Mouse (Mus musculus) 3134 (cell line): ENCODE data around the gene Adgrb3.
"Not testable (repeated sequence)": the region's sequence is repeated elsewhere in the genome, so short reads cannot be mapped to it uniquely, and the experiment has no call there.

Experiments used
- DNase-seq: peaks from one replicate; pipeline ENCODE4 v3.0.0-alpha.2; 2011; ENCODE audit warnings: low spot score; ENCODE audit not compliant: insufficient read length; ENCODE audit errors: extremely low read depth

The Adgrb3 gene

DNA sequence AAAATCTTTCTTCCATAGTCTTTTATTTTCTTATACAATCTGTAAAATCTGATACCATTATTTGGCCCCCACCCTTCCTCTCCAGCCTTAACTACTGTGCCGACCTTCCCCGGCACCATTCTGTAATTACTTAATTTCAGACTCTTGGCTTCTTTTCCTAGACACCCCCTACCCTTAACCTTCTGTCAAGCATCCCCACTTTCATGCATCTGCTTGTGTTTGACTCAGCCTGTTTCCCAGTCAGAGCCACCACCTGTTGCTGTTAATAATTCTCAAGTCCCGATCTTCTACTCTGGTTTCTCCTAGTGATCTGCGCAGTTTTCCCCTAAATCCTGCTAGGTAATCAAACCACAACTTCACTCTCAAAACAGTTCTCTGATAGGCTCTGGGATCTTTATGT, 83.9 kb downstream of the Adgrb3 start:
- DNase-seq: no peak

DNA sequence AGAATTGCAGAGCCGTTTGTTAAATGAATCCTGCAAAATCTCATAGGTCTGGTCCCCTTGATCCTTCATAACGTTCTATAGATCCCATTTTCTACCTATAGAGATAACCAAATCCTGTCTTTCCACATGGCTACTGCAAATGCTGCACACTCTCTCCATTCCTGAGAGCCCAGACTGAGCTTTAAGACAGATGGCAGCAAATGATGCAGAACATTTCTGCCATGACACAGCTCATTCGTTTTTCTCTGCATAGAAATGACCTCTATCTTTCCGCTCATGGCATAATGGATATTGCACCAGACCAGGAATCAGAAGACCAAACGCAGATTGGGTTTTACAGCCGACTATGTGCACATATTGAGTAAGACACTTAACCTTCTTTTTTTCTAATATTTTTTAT, 84.8 kb downstream of the Adgrb3 start:
- no peak for DNase-seq

DNA sequence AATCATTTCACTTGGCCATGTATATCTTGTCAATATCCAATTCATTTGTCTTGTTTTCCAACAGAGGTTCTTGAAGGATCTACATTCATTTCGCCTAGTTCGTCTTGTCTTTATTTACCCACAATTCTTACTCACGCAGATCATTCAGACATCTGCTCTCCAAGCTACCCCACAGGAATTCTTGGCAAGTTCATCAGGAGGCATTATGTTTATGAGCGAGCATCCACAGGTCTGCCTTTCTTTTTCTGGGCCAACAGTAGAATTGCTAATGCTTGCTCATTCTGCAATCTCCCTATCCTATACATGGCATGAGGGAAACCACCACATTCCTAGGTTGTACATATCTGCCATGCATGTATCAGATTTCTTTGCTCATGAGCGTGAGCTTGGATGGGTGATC, 99.7 kb downstream of the Adgrb3 start:
- no peak for DNase-seq

DNA sequence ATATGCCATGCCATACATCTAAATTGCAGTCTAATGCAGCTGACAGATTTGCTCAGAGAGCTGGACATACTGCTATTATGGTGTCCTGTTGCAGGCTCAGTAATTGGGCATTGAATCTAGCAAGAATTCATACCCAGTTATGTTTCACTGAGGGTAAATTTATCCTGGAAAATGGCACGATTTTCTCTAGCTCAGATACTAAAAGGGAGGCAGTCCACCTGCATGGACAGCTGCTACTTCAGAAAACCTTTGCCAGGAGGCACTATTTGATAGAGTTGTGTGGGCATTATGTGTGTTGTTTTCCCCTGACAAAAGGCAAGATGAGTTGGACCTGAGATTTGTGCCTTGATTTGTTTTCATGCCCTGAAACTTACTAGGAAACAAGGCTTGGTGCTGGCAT, 118.0 kb downstream of the Adgrb3 start:
- no peak for DNase-seq

DNA sequence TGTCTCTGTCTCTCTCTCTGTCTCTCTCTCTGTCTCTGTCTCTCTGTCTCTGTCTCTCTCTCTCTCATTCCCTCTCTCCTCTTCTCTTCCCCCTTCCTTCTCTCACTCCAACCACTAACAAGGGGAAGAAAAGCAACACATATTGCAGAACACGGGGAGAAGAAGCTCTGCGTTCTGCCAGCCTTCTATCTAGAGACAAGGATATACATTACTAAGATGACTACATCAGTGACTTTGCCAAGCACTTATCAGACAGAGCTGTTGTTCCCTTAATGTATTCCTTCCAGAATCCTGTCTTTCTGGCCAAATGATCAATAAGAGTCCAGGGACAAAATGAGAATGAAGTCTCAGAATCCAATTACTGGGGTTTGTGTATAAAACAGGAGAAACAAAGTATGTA, 123.2 kb downstream of the Adgrb3 start:
- DNase-seq: no peak

DNA sequence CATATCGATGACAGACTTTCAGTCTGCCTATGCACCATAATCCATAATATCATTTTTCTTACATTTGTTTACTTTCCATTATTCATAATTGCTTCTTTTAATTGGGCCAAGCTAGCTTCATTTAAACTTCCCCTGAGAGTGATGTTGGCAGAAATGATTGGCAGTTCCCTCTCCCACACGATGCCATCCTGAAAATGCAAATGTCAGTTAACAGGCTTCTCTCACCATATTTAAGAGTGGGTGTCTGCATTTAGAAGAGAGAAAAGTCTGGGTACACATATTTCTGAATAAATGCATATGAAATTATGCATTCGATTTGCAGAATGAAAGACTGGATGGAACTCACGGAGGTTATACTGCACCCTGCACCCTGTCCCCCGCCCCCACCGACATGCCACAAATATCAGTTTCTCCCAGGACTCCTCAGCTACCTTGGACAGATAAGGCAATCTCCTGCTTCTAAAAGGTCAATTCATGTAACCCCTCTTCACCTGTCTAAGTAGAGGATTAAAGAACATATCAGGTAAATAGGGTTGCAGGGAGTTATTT, 130.7 kb downstream of the Adgrb3 start:
- no peak for DNase-seq

DNA sequence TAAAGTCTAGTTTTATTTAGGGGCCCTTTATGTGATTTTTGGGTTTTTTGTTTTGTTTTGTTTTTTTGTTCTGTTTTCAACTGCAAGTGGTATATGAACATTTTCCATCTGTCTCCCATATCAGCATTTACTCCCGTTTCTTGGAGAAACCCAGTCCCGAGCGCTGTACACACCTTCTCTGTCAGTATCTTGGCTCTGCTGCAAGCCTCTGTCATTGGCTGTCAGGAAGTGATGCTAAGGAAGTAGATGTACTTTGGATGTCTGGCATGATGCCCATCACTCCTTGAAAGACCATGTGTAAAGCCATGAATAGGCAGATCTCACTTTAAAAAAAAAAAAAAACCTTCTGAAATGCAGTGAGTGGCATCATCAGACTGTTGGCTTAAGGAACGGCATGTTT, 132.3 kb downstream of the Adgrb3 start:
- DNase-seq: no peak

DNA sequence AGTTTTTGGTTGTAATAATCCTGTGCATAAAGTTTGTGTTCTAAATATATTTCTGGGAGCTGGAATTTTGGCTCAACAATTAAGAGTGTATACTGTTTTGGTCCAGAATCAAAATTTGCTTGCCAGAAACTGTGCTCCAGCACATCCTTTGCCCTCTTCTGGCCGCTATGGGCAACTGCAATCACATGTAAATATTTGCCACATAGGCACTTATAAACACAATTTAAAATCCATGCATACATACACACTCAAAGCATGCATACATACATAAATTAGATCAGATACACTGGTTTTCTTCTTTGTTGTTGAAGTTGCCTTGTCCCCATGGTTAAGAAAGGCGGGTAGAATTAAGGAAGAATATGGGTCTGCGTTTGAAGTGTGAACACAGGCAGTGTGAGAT, 132.7 kb downstream of the Adgrb3 start:
- no peak for DNase-seq

DNA sequence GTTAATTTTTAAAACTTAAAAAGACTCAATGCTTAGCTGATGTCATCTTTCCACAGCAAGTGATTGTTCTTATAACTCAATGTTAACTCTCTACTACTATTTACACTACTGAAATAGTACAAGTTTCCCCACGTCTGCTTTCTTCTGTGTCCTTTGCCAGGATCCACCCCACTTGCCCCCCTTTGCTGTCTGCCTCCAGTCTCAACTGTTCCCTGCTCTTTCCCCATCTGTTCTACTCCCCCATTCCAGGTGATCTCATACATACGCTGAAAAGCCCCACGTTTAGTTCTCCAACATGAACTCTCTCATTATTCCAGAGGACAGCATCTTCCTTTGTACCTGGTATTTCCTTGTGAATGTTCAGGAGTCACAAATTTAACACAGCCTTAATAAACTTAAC, 147.4 kb downstream of the Adgrb3 start:
- no peak for DNase-seq

DNA sequence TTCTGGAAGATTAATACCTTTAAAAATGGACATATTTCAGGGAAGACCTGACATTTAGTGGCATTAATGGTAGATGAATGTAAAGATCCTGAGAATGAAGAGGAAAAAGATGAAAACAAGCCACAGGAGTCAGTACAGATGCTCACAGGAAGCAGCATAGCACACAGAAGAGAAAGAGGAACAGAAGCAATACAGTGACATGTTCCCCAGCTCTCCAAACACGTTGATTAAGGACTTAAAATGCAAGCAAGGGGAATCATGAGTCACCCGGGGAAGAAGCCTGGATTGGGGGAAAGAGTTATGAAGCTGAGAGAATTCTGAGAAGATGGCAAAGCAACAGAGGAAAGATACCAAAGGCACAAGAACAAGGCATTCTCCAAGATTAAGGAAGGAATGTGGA, 149.9 kb downstream of the Adgrb3 start:
- no peak for DNase-seq

DNA sequence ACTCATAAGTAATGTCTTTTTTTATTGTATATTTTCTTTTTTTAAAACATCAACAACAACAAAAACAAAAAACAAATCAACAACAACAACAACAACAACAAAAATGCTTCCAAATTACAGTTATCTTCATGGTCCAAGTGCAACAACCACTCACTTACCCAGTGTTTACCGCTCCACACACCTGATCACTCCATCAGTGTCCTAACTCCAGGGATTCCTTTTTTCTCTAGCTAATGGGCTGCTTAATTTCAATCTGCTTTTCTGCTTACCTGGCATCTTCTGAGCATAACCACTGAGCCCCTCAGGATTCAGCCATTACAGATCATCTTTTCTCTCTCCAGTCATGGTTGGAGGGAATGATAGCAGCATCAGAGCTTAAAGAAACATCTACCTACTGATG, 176.8 kb downstream of the Adgrb3 start:
- DNase-seq: no peak

DNA sequence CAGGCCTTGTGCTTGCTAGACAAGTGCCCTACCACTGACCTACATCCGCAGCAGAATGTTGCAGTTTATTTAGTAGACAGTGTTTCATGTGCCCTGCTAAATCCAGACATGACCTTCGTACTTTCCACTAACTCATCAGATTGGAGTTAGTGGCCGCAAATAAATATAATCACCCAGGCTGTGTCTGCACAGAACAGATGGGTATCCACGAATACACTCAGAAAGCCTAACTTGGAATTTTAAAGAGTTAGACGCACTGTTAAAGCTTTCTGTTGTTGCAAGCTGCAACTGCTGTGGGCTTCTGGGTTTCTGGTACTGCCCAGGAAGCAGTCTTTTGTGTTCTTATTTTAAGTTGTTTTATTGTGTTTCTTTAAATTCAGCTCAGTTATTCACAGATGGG, 185.3 kb downstream of the Adgrb3 start:
- DNase-seq: no peak

DNA sequence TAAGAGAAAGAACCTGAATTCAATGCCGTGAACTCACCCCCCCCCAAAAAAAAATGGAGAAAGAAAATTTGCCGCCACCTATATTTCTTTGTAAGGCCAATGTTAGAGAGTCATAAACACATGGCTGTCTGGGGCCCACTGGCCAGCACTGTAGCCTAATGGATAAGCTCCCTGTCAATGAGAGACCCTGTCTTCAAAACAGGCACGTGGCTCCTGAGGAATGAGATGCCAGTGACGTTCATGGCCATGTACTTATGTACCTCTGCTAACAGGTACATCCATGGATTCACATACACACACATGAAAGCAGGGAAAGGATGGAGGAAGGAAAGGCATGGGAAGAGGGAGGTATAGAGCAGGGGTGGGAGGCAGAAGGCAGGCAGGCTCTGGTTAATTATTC, 208.0 kb downstream of the Adgrb3 start:
- no peak for DNase-seq

DNA sequence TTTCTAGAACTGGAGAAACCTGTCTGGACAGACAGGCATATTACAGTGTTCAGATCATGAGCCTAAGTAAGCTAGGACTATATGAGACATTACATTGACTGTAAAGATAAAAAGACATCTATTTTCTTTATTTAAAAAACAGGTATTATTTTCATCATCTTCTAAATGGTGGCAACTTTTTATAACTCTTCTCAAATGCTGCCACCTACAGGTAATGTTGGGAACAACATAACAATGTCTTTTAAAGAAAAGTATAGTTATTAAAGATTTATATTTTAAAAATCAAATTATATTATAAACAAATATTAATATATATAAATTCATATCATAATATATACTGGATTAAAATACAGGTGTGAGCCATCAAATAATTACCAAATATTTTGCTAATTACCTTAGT, 212.6 kb downstream of the Adgrb3 start:
- DNase-seq: no peak

DNA sequence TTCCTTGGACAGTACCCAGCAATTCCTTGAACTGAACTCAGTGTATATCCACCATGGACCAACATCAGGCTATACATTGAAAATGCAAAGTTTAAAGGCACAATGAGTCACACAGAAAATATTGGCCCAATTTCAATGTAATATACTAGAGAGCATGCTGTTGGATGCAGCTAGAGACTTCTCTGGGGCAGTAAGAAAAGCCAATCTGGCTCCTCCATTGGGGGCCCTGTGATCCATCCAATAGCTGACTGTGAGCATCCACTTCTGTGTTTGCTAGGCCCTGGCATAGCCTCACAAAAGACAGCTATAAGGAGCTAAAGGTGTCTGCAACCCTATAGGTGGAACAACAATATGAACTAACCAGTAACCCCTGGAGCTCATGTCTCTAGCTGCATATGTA, 218.7 kb downstream of the Adgrb3 start:
- DNase-seq: not testable (repeated sequence)

DNA sequence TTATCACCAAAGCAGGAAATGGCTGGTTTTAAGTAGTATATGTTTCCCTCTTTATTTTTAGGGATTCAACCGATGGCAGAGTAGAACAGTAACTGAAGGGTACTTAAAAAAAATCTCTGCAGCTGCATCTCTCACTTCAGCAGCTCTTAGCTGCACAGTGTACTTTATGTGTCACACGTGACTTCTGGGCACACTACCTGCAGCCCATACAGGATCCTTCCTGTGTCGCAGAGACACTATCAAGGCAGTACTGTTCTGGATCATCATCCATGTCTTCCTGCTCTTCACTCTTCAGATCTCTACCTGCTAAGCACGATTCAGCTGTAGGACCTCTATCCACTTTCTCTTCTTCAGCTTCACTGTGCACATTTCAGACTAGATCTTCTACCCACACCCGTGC, 230.6 kb downstream of the Adgrb3 start:
- DNase-seq: no peak

DNA sequence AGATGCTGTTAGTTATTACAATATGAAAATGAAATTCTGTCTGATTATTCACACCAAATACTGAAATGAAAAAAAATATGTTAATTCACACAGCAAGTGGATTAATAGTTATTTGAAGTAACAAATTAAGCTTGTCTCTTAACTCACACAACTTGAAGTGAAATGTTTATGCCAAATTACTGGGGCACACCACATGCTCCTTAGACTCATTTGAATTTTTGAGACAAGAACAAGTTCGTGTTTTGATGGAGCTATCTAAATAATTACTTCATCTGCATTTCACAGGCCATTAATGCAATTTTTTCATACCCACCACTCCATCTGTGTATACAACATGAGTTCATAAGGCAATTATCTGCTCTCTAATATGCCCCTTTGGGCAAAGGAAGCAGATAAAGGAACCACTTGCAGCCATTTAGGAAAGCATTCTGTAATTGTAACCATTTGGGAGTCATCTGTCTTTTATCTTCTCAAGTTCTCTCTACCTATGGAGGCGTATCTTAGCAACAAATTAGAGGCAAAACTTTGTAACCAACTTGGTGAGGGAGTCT, 240.9 kb downstream of the Adgrb3 start:
- DNase-seq: no peak

DNA sequence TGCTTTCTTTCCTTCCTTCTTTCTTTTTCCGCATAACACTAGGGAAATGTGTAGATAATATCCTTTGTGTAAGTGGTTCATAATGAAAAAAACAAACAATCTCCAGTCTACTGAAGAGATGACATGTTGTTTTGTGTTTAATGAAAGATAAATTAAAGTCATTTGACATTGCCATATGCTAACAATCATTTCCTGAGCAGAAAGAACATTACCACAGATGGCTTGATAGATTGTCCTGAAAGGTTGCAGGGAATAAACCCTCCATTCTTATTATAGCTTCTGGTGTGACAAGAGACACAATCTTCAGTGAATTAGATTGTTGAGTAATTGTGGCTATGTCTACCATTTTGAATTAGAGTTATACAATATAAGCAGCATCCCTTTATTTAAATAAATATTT, 247.8 kb downstream of the Adgrb3 start:
- DNase-seq: no peak

DNA sequence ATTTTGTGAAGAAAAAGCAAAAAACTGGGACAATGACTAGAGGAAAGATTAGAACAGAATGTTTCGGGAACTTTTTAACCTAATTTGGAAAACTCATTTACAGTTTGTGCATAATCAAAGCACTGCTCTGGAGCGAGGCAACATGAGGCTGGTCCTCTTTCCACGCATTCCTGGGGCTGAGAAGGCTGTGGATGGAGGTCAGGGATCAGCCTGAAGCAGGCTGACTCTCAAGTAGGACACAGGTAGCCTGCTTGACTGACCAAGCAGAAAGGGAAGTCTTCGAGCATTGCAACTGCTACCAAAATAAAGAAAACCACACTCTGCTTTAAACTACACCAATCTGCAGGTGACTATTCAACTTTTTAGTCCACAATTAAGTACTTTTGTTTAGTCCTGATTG, 251.7 kb downstream of the Adgrb3 start:
- DNase-seq: no peak

DNA sequence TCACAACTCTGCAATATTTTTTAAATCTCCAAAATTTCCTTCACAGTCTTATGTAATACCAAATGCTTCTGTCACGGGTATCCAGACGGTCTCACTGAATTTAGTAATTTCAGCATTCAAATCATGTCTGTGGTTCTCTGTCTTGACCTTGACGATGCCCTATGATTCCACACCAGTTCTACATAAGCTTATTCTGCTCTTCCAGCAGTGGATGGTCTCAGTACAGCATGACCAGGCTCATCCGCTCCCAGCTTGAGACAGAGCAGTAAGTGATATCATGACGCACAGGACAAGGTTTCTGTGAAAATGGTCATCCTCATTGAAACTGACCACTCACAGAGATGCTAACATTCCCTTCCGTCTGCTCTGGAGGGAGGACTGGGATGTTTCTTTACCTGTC, 252.9 kb downstream of the Adgrb3 start:
- no peak for DNase-seq

DNA sequence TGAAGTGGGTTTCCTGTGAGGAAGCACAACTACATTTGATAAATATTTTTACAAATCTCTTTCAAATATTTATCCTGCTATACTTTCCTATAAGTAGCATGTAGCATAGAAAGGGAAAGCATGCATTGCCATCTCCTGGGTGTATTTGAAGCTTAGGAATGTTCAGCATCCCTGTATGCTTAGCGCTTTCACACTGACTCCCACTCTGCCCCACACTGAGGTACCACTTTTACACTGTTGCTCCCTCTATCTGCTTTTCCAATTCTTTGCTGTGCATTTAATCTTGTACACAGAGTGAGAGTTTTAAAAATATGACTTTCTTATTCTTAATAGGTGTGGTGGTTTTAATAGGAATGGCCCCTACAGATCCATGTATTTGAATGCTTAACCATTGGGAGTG, 261.4 kb downstream of the Adgrb3 start:
- DNase-seq: no peak

DNA sequence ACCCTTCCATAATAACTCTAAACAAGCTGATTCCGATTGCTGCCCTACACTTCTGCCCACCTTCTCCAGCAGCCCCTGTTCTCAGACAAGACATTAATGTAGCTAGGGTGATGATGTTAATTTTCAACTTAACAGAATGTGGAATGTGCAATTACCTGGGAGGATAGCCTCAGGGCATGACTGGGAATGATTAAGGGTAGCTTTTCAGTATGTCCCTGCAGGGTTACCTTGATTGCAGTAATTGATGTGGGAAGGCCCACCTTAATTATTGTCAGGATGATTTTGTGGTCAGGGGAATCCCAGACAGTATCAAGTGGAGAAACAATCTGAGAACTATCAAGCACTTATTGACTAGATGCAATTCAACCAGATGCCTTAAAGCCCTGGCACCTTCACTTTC, 283.4 kb downstream of the Adgrb3 start:
- DNase-seq: no peak

DNA sequence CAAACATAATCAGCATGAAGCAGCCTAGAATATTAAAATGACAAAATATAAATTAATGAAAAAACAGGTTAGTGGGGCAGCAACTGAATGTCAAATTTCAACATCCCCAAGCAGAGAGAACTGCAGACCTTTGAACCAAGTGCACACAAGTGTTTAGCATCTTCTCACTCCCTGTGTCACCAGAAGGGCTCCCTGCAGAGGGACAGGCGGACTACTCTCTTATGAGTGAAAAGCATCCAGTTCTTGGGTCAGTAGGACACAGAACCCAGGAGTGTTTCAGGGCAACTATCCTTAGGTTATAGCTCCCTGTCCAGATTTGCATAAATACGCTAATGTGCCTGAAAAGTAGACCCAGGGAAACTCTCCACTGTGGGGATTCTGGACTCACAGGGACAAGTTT, 285.6 kb downstream of the Adgrb3 start:
- no peak for DNase-seq
